Mouse (Mus musculus) cerebellum, adult 11-12 months (tissue): ENCODE measurements around the gene Msmb.
"Not testable (repeated sequence)": the region's sequence is repeated elsewhere in the genome, so short reads cannot be mapped to it uniquely, and the experiment has no call there.

ENCODE experiments used
- DNase-seq: peaks from one replicate; pipeline ENCODE4 v3.0.0; 2022

Msmb gene

DNA sequence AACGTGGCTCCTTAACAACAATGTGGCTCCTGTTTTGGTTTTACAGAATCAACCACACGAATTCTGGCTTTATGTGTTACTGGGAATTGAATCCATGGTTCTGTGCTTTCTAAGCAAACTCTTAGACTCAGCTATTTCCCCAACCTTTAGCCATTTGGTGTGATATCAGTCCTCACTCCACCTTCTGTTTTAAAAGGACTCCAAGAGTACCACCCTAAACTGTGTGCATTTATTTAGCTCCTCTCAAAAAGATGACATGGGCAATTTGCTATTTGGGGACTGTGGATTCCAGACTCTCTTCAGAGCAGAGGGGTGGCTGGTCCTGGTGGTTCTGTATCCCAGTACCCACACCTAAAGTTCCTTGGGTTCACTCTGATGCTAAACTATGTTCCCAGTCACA is 4.8 kb downstream of the Msmb start:
- no peak for DNase-seq

DNA sequence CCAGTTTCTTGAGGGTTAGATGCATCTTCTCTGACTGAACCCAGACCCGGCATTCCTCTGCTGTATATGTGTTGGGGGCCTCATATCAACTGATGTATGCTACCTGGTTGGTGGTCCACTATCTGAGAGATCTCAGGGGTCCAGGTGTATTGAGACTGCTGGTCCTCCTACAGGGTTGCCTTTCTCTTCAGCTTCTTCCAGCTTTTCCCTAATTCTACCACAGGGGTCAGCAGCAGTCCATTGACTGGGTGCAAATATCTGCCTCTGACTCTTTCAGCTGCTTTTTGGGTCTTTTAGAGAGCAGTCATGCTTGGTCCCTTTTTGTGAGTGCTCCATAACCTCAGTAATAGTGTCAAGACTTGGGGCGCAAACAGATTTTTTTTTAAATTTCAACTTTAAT is 9.0 kb downstream of the Msmb start:
- no peak for DNase-seq

DNA sequence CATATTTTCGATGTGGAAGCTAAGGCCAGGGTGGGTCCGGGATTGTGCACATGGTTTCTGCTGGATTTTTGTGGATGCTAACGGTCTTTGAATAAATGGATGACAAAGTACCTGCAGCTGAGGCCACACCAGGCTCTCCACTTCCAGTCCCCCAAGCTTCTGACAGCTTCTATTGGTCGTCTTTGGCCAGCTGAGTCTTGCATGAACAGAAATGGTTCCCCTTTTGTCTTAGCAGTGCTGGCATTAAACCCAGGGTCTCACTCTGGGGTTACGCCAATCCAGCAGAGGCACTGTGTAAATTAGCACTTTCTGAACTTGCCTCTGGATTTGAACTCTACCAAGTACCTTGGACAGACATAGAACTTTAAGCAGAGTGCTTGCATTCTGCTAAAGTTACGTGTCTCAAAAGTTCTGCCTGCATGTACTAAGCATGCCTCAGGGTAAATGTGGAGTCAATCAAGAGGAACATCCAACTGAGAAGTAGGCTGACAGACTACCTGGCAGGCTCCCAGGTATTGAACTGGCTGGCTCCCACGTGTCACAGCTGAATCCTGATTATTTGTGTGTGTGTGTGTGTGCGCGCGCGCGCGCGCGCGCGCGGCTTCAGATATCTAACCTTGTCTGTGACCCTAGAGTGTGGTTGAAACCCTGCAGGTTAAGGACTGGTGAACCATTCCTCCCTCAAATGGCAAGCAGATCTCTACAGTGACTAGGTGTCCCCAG is 10.6 kb downstream of the Msmb start:
- no peak for DNase-seq

DNA sequence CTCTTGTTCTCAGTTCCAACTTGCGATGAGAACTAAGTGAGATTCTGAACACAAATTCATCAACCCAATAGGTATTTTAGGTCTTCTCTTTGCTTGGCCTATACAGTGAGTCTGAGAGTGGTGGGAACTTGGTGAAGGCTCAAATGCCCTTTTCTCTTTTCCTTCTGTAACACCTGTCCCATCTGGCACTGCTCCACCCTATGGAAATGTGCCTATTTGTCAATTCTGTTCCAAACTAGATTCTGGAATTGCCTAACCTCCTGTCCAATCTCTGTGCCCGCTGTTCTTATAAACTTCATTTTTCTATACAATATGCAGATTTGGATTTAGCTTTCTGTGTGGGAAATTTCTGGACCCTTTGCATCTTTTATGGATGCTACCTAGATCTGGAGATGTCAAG is 11.3 kb downstream of the Msmb start:
- no peak for DNase-seq

DNA sequence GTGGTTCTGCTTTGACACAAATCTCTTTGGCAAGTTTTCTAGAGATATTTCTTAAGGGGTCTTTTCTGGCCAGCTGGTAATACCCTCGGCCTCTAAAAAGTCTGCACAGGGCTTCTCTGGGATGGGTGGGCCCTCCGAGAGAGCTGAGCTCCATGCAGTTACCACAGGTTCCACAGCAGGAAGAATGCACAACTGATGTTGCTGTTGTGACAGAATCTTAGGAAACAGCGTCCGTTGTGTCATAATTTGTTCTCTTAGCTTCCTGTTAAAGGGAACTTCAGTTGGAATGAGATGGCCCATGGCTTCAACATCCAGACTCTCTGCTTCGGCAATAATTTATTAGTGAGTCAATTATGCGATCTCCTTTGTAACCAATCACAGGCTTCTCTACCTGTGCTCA is 12.9 kb downstream of the Msmb start:
- no peak for DNase-seq

DNA sequence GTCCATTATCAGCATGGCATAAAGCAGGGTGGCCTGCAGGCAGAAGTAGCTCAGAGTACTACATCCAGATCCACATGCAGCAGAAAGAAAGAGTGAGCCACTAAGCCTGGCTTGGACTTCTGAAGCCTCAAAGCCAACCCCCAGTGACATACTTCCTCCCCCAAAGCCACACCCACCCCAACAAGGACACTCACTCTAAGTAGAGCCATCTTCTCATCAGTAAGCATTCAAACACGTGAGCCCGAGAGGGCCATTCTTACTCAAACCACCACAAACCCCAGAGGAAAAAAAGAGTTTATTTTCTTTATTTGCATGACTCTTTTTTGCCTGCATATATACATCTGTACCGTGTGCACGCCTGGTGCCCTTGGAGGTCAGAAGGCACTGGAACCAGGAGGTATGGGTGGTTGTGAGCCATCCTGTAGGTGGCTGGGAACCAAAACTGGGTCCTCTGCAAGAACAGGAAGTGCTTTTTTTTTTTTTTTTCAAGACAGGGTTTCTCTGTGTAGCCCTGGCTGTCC is 17.4 kb downstream of the Msmb start:
- DNase-seq = no peak

DNA sequence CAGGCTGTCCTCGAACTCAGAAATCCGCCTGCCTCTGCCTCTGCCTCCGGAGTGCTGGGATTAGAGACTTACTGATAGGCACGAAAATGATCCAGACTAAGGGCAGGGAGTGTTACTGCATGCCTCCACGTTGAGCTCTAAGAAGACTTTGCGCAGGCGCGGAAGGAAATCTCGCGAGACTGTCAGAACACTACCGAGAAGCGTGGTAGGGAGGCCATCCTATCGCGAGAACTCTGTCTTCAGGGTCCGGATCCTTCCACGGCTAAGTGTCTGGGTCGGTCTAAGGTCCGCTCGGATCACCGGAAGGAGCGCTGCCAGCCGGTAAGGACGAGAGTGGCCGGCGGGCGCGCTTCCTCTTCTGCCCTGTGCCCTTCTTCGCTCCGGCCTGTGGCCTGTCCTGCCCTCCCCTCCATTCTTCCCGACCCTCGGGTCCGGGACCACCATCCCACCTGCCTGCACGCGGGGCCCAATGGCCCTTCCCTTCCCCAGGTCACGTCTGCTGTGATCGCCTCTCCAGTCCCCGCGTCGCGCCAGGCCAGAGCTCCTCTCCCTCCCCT is 17.9 kb downstream of the Msmb start, which contains the start of gene Ncoa4:
TSS of gene Ncoa4 (plus strand) at position 176 of the 557 bp plus-strand sequence.
- DNase-seq = peak; percentile 98

DNA sequence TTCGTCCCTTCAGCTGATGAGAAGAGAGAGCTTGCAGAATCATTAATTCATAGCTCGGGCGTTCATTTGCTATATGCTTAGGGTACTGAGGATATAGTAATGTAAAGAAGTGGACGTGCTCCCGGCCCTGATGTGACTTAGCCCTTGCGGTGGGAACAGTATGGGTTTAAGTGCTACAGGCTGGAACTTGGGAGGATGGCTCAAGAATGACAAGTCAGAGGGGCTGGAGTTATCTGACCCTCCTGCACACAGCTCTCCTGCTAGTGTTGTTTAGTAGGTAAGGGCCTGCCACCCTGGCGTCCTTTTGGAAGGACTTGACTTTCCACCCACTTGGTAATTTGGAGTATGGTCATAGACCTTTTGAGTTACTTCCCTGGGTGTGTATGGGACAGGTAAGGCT is 18.7 kb downstream of the Msmb start:
- DNase-seq = no peak

DNA sequence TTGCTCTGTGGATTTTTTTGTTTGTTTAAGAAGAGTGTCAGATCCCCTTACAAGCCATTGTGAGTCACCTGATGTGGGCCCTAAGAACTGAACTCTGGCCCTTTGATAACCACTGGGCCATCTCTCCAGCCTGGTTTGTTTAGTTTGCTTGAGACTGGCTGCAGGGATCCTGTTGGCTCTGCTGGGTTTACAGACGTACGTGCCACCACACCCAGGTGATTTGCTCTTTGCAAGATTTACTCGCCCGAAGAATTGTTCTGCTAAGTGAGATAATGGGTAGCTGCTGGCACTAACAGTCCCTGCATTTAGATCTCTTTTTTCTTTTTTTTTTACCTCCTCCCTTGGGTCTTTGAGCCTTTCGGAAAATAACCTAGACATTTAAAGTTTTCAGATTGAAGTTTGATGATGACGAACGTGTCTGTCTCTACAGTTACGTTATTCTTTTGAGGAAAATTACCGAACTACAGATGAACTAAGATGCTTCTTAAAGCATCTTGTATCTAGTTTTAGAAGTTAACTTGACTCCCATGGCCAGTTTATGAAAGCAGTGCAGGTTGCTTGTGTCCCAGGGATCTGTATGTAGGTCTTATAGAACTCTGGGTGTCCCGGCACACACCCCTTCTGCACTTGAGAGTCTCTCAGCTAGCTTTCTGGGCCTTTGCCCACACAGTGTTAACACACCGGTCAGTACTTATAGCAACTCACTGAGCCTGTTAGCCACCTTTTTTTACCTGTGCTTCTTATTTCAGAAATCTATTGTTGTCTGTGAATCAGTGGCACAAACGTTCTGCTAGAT is 19.5 kb downstream of the Msmb start:
- DNase-seq = no peak

DNA sequence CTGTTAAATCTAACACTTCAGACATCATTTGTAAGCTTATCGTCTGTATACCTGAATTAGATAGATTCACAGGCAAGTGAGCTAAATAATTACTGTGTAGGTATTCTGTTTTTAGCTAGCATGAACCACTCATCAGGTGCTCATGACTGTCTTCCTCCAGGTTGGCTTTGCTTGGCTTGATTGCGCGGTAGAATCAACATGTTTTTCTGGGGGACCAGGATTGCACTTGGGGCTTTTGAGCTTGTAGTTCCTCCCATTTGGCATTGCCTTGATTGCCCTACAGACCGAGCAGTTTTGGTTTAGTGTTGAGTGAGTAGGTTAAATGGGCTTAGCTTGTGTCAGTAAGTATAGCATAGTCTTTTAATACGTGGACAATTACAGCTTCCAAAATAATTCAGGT is 20.4 kb downstream of the Msmb start:
- DNase-seq = no peak

DNA sequence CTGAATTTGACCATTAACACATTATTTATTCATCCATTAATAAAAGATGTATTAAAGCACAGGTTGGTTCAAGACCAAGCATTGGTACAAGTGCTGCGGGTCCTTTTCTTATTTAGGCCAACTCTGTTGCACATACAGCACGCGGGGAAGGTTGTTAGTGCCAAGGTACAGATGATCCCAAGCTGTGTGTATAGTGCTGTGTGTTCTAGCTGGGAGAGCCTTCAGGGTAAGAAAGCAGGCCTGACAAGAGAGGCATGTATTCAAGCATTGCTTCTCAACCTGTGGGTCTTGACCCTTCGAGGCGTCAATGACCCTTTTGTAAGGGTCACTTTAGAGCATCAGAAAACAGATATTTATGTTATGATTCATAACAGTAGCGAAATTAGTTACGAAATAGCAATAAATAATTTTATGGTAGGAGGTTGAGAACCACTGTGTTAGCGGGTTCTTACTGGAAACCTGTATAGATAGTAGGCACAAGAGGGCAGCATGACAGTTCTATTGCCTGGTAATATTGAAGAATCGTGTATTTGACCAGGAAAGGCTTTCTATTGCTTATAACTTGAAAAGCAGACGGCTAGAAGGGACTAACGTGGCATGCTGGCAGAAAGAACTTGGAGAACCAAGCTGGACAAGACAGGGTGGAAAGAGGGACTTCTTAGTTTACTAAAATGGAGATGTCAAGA is 21.5 kb downstream of the Msmb start:
- no peak for DNase-seq

DNA sequence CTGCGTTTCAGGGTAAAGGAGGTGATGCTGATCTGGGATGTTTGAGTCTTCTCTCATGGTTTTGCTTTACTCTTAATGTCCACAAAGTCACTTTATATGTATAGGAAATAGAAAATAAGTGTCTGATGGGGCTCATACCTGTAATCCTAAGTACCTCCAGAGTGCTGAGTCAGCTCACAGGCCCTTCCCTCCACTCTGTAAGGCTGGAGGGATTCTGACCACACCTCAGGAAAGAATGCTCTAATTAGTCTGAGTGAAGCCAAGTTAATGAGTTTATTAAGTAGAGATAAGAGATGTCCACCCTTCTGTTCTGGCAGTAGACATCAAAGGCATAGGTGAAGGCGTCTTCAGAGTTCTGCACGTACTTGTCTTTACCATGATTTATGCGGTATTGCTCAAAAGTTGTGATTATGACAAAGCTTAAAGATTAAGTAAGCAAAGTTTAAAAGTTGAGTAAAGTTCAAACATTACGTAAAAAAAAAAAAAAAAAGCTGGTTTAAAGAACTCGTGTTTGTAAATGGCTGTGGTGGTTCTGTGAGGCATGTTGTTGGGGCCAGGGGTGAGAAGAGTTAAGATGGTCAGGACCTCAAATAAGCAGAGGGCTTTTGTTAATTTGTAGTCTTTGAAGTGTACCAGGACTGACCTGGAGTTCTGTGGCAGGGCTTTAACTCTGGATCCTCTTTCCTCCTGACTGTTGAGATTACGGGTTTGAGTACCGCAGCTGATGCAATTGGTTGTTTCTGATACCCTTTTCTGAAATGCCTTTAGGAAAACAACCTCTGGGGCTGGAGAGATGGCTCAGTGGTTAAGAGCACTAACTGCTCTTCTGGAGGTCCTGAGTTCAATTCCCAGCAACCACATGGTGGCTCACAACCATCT is 22.6 kb downstream of the Msmb start:
- no peak for DNase-seq

DNA sequence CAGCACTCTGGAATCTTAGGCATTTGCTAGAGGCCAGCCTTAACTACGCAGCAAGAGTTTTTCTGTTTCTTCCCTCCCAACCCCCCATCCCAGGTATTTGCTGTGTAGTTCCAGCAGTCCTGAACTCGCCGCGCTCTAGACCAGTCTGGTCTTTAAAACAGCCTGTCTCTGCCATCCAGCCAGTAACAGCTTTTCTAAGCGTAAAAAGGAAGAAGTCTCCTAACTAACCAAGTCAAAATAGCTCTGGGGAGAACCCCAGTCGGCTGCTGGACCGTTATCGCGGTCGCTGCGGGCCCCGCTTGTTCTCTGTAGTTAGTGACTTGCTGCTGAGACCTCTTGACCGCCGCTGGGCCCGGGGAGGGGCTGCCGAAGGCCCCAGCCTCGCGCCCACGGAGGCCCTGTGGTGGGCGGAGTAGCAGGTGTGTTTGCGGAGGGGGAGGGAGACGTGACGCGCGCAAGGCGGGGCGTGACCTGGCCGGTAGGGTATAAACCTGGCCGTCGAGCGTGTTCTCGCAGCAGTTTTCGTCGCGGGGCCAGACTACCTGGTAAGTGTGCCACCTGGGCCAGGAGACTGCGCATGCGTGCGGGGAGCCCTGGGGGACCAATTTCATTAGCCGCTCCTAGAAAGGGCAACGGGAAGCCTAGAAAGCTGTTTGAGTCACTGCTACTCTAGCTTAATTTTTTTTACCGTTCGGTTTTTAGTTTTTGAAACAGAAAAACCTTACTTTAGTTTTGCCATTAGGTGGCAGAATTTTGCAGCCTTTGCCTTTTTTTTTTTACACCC is 23.6 kb downstream of the Msmb start:
- peak; percentile 89 for DNase-seq

DNA sequence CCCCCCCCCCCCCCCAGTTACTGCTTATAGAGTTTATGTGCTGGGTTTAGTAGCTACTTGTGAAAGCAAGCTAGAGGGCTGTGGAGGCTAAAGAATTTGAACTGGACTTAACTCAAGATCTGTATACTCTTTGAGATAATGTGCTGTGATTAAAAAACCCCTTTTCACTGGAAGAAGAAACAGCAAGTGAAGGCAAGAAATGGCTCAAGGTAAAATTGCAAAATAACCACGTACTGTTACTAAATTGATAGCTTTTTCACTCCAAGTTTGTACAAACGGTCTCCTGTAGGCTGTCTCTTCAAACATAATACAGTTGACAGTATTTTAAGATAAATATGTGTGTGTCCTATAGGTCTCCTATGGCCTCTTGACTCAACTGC is 24.2 kb downstream of the Msmb start:
- no peak for DNase-seq

DNA sequence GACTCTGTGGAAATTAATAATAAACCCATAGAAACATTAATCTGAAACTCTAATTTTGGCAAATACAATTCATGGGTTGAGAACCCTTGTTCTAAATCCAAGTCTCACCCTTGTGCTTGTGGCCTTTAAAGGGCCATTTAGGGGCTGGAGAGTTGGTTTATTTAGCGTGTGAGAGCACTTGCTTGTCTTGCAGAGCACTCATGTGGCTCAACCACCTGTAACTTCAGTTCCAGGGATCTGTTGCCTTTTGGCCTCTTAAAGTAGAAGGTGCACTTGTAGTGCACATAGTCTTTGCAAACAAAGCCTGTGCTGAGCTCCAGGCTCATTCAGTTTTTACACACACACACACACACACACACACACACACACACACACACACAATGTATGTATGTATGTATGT is 25.0 kb downstream of the Msmb start:
- no peak for DNase-seq

DNA sequence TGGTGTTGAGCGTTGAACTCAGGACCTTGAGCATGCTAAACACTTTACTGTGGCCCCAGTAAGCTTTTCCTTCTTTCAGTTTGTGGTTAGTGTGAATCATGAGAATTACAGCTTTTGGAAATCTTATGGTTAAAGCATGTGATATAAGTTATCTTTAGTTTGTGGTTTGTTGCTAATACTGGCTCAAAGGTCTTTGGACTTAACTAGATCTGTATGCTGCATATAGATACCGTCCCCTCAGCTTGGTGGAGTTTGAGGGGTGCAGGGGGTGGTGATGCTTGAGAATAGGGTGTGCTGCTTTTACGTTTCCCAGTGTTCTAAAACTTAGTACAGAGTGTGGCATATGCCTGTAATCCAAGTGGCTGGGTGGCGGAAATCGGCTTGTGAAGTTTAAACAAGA is 25.5 kb downstream of the Msmb start:
- DNase-seq = no peak

DNA sequence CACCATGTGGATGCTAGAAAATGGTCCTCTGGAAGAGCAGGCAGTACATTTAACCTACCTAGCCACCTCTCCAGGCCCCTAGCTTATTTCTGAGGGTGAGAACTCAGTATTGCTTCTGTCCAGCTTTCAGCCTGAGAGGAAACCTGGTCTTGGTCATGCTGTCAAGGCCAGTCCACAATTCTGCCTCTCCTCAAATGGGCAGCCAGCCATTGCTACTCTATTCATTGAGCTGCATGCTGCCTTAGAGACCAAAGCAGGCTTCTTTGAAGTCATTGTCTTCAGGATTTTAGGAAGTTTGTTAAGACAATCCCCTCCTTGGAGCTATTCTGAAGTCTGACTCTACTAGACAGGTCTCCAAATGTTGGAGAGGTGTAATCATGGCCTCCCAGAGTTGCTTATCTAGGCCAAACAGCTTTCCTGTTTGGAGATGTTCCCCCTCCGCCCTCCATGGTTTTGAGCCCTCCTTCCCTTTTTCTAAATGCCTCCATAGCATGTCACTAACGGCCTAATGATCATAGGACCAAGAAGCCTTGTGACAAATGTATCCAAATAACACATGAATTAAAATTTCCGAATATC is 26.9 kb downstream of the Msmb start:
- DNase-seq = no peak

DNA sequence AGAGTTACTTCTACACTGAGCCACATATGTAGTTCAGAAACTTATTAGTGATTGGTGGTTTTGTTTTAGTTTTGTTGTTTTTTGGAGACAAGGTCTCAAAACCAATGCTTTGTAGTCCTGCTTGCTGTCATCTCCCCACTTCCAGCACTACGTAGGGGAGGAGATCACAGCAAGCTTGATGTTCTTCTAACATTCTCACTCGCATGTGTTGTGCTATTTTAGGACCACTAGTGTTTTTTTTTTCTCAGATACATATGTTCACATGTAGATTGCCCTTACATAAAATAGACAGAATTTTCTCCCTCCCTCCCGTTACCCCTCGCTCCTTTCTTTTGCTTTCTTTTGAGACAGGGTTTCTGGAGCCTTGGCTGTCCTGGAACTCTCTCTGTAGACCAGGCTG is 28.3 kb downstream of the Msmb start:
- DNase-seq = no peak

DNA sequence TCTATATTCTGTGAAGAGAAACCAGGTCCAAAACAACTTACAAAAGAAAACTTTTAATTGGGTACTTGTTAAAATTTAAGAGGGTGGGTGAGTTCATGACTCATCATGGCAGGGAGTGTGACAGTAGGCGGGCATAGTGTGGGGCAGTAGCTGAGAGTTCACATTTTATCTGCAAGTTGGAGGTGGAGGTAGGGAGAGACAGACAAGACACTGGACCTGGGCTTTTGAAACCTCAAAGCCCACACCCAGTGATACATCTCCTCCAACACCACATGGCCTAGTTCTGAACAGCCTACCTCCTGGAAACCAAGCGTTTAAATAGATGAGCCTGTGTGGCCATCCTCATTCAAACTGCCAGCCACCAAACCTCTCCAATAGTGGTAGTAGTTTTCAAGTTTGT is 33.5 kb downstream of the Msmb start:
- no peak for DNase-seq

DNA sequence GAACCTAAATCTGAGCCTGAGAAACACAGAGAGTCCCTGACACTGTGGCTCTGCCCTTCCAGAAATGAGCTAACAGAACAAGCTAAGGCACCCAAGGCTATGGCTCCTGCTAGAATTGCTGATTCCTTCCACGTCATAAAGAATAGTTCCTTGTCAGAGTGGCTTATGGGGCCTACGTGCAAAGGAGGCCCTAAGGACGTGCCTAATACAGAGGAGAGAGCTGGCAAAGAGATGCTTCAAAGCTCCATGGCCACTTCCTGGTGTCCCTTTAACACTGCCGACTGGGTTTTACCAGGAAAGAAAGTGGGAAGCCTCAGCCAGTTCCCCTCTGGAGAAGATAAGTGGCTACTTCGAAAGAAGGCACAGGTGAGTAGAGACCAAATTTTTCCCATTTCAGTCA is 34.8 kb downstream of the Msmb start:
- not testable (repeated sequence) for DNase-seq
